8 mouse cellular contexts compared by ENCODE assay signal in the genomic region with DNA sequence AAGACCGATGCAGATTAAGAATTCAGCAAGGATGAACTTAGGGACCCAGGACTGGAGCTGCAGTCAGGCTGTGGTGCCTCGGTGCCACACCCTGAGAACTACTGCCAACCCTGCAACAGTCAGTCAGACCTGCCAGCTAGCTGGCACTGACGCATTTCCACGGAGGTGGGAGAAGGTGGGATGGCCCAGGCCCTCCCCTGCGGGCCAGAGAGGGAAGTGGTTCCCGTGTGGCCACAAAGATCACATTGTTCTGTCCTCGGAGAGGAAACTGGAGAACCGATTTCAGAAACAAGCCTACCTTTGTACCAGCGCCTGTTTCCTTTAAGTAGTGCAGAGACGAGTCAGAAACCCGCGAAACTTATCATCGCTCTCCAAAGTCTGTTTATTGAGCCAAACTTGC. TPM values are rescaled to one million over a fixed set of nuclear protein-coding genes. Genes with fewer than 3 reads are reported as not detected.
DNase-seq lines count a peak whose midpoint lies in the region; ATAC-seq lines count a peak whose summit lies in the region.

No protein-coding gene starts in this region.

- peaks cover 55% of the 10 kb centered on the region for H3K4me1 ChIP-seq in heart, embryonic 10.5 days
- H3K4me1 ChIP-seq in midbrain, embryonic 14.5 days (ENCODE audit: control insufficient read depth, insufficient read depth, low read length), result no peaks in the 10 kb centered on the region

- H3K9ac ChIP-seq in midbrain, embryonic 14.5 days (replicated peaks; ENCODE audit: low read length), result no peak overlapping the region

- H3K27ac ChIP-seq in heart, embryonic 10.5 days, result peak overlapping the region; percentile 32
- H3K27ac ChIP-seq in midbrain, embryonic 14.5 days (replicated peaks; ENCODE audit: low read depth, low read length), result no peak overlapping the region

- 52% methylated on average over 13 of the region's 13 CpGs for WGBS in heart, embryonic 10.5 days
- 71% methylated on average over 13 of the region's 13 CpGs for WGBS in midbrain, embryonic 14.5 days

- no peaks in the 10 kb centered on the region for H3K27me3 ChIP-seq in heart, embryonic 10.5 days (ENCODE audit: insufficient read depth, poor library complexity, severe bottlenecking)
- no peaks in the 10 kb centered on the region for H3K27me3 ChIP-seq in midbrain, embryonic 14.5 days (ENCODE audit: control insufficient read depth, insufficient read depth, low read length)

- H3K4me2 ChIP-seq in midbrain, embryonic 14.5 days (ENCODE audit: low read length), result no peak overlapping the region

- peak; percentile 69 to 80 for DNase-seq in adrenal gland, adult (ENCODE audit: inconsistent age in 2 of 2, low spot score in 1 of 2)
- DNase-seq in adrenal gland, postnatal 4 days (ENCODE audit: low spot score in 2 of 2), result no peak
- DNase-seq in CD8-positive naive resting alpha-beta T cell, adult 2 months (ENCODE audit: low read depth in 2 of 2, low spot score in 2 of 2), result peak; percentile 56 to 72
- DNase-seq in heart, embryonic 10.5 days (ENCODE audit: low spot score), result no peak
- peak; percentile 67 for DNase-seq in kidney, postnatal 10 days
- DNase-seq in urinary bladder, postnatal 4 days (ENCODE audit: low spot score in 2 of 2), result no peak
- DNase-seq in midbrain, embryonic 14.5 days, result no peak

- 0 out of 2 replicates have a peak, but pooled peaks cover 3% of the 10 kb centered on the region for H3K9me3 ChIP-seq in heart, embryonic 10.5 days
- H3K9me3 ChIP-seq in midbrain, embryonic 14.5 days (ENCODE audit: control insufficient read depth, low read length), result no peaks in the 10 kb centered on the region

- peak; percentile 64 for ATAC-seq in megakaryocyte progenitor cell, adult 5-6 weeks (replicated peaks; ENCODE audit: poor library complexity)
- ATAC-seq in midbrain, embryonic 14.5 days (ENCODE audit: low FRiP score, low TSS enrichment), result no peak

- H3K4me3 ChIP-seq in heart, embryonic 10.5 days, result no peak overlapping the region
- H3K4me3 ChIP-seq in midbrain, embryonic 14.5 days (replicated peaks; ENCODE audit: low read depth, low read length), result no peak overlapping the region

- H3K36me3 ChIP-seq in heart, embryonic 10.5 days, result peaks cover 29% of the 10 kb centered on the region
- H3K36me3 ChIP-seq in midbrain, embryonic 14.5 days (ENCODE audit: control insufficient read depth, insufficient read depth, low read length), result no peaks in the 10 kb centered on the region

RNA-seq across cellular contexts. Expression of a gene that starts 17.3 kb away (rescaled TPM):
- total RNA-seq in adrenal gland, postnatal 4 days (2021), result 100 to 1,000 TPM; 109 to 117 TPM
- polyA plus RNA-seq in heart, embryonic 10.5 days (2016; fragmentation: Nextera tagmentation; extraction: Ambion mirVana), result 4.1 and 5.2 TPM in 2 replicates
- total RNA-seq in megakaryocyte progenitor cell, adult 5-6 weeks (2015), result 20.3 and 22.4 TPM in 2 replicates
- 17.3 and 20.4 TPM in 2 replicates for total RNA-seq in megakaryocyte progenitor cell, adult 5-6 weeks (2017)
- polyA plus RNA-seq in midbrain, embryonic 14.5 days (2014; fragmentation: Nextera tagmentation; extraction: Ambion mirVana), result 1.1 and 1.3 TPM in 2 replicates

RNA-seq across cellular contexts. Expression of a gene that starts 39.0 kb away (rescaled TPM):
- 10 to 100 TPM; 23.7 to 23.9 TPM for total RNA-seq in adrenal gland, postnatal 4 days (2021)
- 34.5 and 38.8 TPM in 2 replicates for polyA plus RNA-seq in heart, embryonic 10.5 days (2016; fragmentation: Nextera tagmentation; extraction: Ambion mirVana)
- 12.5 and 12.8 TPM in 2 replicates for total RNA-seq in megakaryocyte progenitor cell, adult 5-6 weeks (2015)
- total RNA-seq in megakaryocyte progenitor cell, adult 5-6 weeks (2017), result 6.0 and 7.1 TPM in 2 replicates
- 31.4 and 33.7 TPM in 2 replicates for polyA plus RNA-seq in midbrain, embryonic 14.5 days (2014; fragmentation: Nextera tagmentation; extraction: Ambion mirVana)

Comparison
In these comparisons a context has a peak if more than half of its experiments do, and no peak if none do; other contexts are left out.
1. DNase-seq: peak in adrenal gland, adult (2 of 2), CD8-positive naive resting alpha-beta T cell, adult 2 months (2 of 2) and kidney, postnatal 10 days (single experiment); none in adrenal gland, postnatal 4 days (0 of 2), heart, embryonic 10.5 days (single experiment), urinary bladder, postnatal 4 days (0 of 2) and midbrain, embryonic 14.5 days (single experiment).
2. RNA of a gene that starts 17.3 kb away (total RNA-seq): 109 to 117 TPM in adrenal gland, postnatal 4 days; 17.3 to 22.4 TPM in megakaryocyte progenitor cell, adult 5-6 weeks; every median in the first group is over 4 times any median in the second.